In genomic region chr2:109388733-109389132, GRCm38 (mm10) we compare ENCODE assay signal across 25 mouse cellular contexts.
DNase-seq lines count a peak whose midpoint lies in the region; ATAC-seq and TF ChIP-seq lines count a peak whose summit lies in the region.
"Had no signal": no experiment of that assay in that cellular context is flagged by ENCODE, and none has a peak within 500 bp of the region (broad histone marks: within the 10 kb centered on the region; RNA-seq: fewer than 3 reads in every experiment).

No protein-coding gene starts in this region.

- no peak overlapping the region for H3K4me3 ChIP-seq in CH12.LX (replicated peaks in 1 of 3; ENCODE audit: low read depth in 2 of 3, low read length in 2 of 3, poor library complexity in 1 of 3)
- H3K4me3 ChIP-seq in hindbrain, postnatal 0 days (ENCODE audit: low read length), result no peak overlapping the region
- no peak overlapping the region for H3K4me3 ChIP-seq in thymus, adult 2 months (ENCODE audit: control insufficient read depth, insufficient read depth, low read length)
- H3K4me3 ChIP-seq: embryonic facial prominence, embryonic 13.5 days; embryonic facial prominence, embryonic 15.5 days; erythroblast, embryonic 14.5 days; forebrain, embryonic 10.5 days; forebrain, embryonic 12.5 days had no signal

- TF ChIP-seq CTCF in CH12.LX (conservative IDR thresholded peaks at IDR 0.05 in 1 of 2, IDR thresholded peaks at IDR 0.05 in 1 of 2; ENCODE audit: low read depth in 2 of 2, low read length in 2 of 2), result no peak
- TF ChIP-seq CTCF in hindbrain, postnatal 0 days (IDR thresholded peaks at IDR 0.05; ENCODE audit: low read depth), result no peak
- TF ChIP-seq CTCF in thymus, adult 2 months (IDR thresholded peaks at IDR 0.05; ENCODE audit: borderline replicate concordance, control insufficient read depth, extremely low read depth, insufficient read depth, low read length, poor library complexity), result no peak

- no peak overlapping the region for H3K4me2 ChIP-seq in CH12.LX (ENCODE audit: insufficient read depth, low read depth, poor library complexity, severe bottlenecking)
- no peak overlapping the region for H3K4me2 ChIP-seq in hindbrain, postnatal 0 days (ENCODE audit: low read depth, low read length)
- H3K4me2 ChIP-seq: embryonic facial prominence, embryonic 13.5 days; embryonic facial prominence, embryonic 15.5 days; forebrain, embryonic 12.5 days had no signal

- no peaks in the 10 kb centered on the region for H3K36me3 ChIP-seq in CH12.LX (replicated peaks in 1 of 2; ENCODE audit: control insufficient read depth in 1 of 2, insufficient read depth in 1 of 2, low read length in 1 of 2)
- no peaks in the 10 kb centered on the region for H3K36me3 ChIP-seq in hindbrain, postnatal 0 days (ENCODE audit: insufficient read depth, low read length)
- H3K36me3 ChIP-seq in thymus, adult 2 months (ENCODE audit: control insufficient read depth, insufficient read depth, low read length), result no peaks in the 10 kb centered on the region
- H3K36me3 ChIP-seq: embryonic facial prominence, embryonic 13.5 days; embryonic facial prominence, embryonic 15.5 days; forebrain, embryonic 10.5 days; forebrain, embryonic 12.5 days; G1E had no signal

- dilution Hi-C loops in CH12.LX (cut with MboI; ENCODE audit: extremely low pct_ligation_motif_present, extremely low pct_unique_long_range_greater_than_20kb, low sequenced_read_pairs), result no loop called here

- H3K9me3 ChIP-seq in CH12.LX (replicated peaks; ENCODE audit: low read length), result no peaks in the 10 kb centered on the region
- H3K9me3 ChIP-seq in hindbrain, postnatal 0 days (ENCODE audit: low read length), result no peaks in the 10 kb centered on the region
- H3K9me3 ChIP-seq: embryonic facial prominence, embryonic 13.5 days; embryonic facial prominence, embryonic 15.5 days; forebrain, embryonic 10.5 days; forebrain, embryonic 12.5 days; G1E had no signal

- peak; percentile 87 to 90 for ATAC-seq in hematopoietic stem cell, adult 5-6 weeks (replicated peaks in 1 of 2; ENCODE audit: insufficient read depth in 1 of 2, low FRiP score in 2 of 2, low TSS enrichment in 1 of 2, low read depth in 1 of 2, poor library complexity in 2 of 2, severe bottlenecking in 2 of 2)
- ATAC-seq in megakaryocyte-erythroid progenitor cell, adult 5-6 weeks (replicated peaks; ENCODE audit: low FRiP score, low TSS enrichment, poor library complexity, severe bottlenecking), result peak; percentile 80
- ATAC-seq in hindbrain, postnatal 0 days, result no peak
- ATAC-seq: activated CD4-positive, CD25-positive, alpha-beta regulatory T cell, adult 4 months; Patski had no signal

- H3K79me2 ChIP-seq in CH12.LX (replicated peaks; ENCODE audit: control insufficient read depth, extremely low read depth, insufficient read depth, poor library complexity, severe bottlenecking), result no peaks in the 10 kb centered on the region

- no peak for TF ChIP-seq EP300 in CH12.LX (IDR thresholded peaks at IDR 0.05; ENCODE audit: low read length)

- no peak for TF ChIP-seq RAD21 in CH12.LX (IDR thresholded peaks at IDR 0.05; ENCODE audit: low read depth, low read length)

- TF ChIP-seq POLR2A in CH12.LX (IDR thresholded peaks at IDR 0.05; ENCODE audit: low read depth, low read length), result no peak
- TF ChIP-seq POLR2A in thymus, adult 2 months (IDR thresholded peaks at IDR 0.05; ENCODE audit: control insufficient read depth, extremely low read depth, insufficient read depth, low read length, poor library complexity), result no peak

- no peak overlapping the region for H3K27ac ChIP-seq in CH12.LX (ENCODE audit: insufficient read depth, low read depth)
- H3K27ac ChIP-seq in hindbrain, postnatal 0 days, result no peak overlapping the region
- H3K27ac ChIP-seq in thymus, adult 2 months (ENCODE audit: control insufficient read depth, insufficient read depth, low read length), result no peak overlapping the region
- H3K27ac ChIP-seq: embryonic facial prominence, embryonic 13.5 days; embryonic facial prominence, embryonic 15.5 days; forebrain, embryonic 10.5 days; forebrain, embryonic 12.5 days had no signal

- no peak overlapping the region for H3K9ac ChIP-seq in CH12.LX (ENCODE audit: insufficient read depth, low read depth)
- no peak overlapping the region for H3K9ac ChIP-seq in hindbrain, postnatal 0 days (replicated peaks; ENCODE audit: low read length)
- H3K9ac ChIP-seq: embryonic facial prominence, embryonic 13.5 days; embryonic facial prominence, embryonic 15.5 days; forebrain, embryonic 12.5 days had no signal

- no peaks in the 10 kb centered on the region for H3K27me3 ChIP-seq in CH12.LX (replicated peaks)
- H3K27me3 ChIP-seq in hindbrain, postnatal 0 days (ENCODE audit: insufficient read depth, low read length), result no peaks in the 10 kb centered on the region
- H3K27me3 ChIP-seq in thymus, adult 2 months (ENCODE audit: control insufficient read depth, insufficient read depth, low read length), result no peaks in the 10 kb centered on the region
- H3K27me3 ChIP-seq: embryonic facial prominence, embryonic 13.5 days; embryonic facial prominence, embryonic 15.5 days; forebrain, embryonic 12.5 days; Patski had no signal

- in situ Hi-C loops in CH12.LX (cut with MboI; ENCODE audit: low pct_ligation_motif_present, low pct_unique_long_range_greater_than_20kb, low sequenced_read_pairs), result no loop called here

- peaks cover 0 to 17% of the 10 kb centered on the region in 2 experiments; a peak in 2 of 4 replicates for H3K4me1 ChIP-seq in CH12.LX (ENCODE audit: control insufficient read depth in 1 of 2, insufficient read depth in 2 of 2)
- H3K4me1 ChIP-seq in hindbrain, postnatal 0 days (ENCODE audit: insufficient read depth, low read length), result no peaks in the 10 kb centered on the region
- H3K4me1 ChIP-seq in thymus, adult 2 months (replicated peaks; ENCODE audit: control insufficient read depth, insufficient read depth, low read length), result no peaks in the 10 kb centered on the region
- H3K4me1 ChIP-seq: embryonic facial prominence, embryonic 13.5 days; embryonic facial prominence, embryonic 15.5 days had no signal

- WGBS in hindbrain, postnatal 0 days, result 79% methylated on average over 5 of the region's 5 CpGs
- 35% methylated on average over 5 of the region's 5 CpGs for WGBS in thymus, adult 2 months

- DNase-seq in CH12.LX (ENCODE audit: extremely low read depth), result peak; percentile 24
- peak; percentile 84 for DNase-seq in MEL-GATA-1-ER (ENCODE audit: extremely low read depth, low read depth)
- DNase-seq in hindbrain, postnatal 0 days (ENCODE audit: low spot score), result no peak
- no peak for DNase-seq in thymus, adult 2 months
- no peak for DNase-seq in gastrocnemius, postnatal 25 days
- no peak for DNase-seq in frontal cortex, adult 2 months (ENCODE audit: extremely low spot score in 1 of 2, low spot score in 1 of 2)
- DNase-seq: adrenal gland, adult 8-10 months; adrenal gland, postnatal 14 days; adrenal gland, postnatal 36 days; cerebellum, adult 11-12 months; cerebellum, adult 2 months; cerebellum, adult 9-10 months; cerebellum, postnatal 10 days; cerebellum, postnatal 25 days; embryo, embryonic 11 days had no signal

TF ChIP-seq in CH12.LX, 34 proteins besides CTCF, POLR2A, EP300 and RAD21:
- TF ChIP-seq ZC3H11A (IDR thresholded peaks at IDR 0.05; ENCODE audit: low read depth, low read length), result no peak
- no peak for TF ChIP-seq MAZ (IDR thresholded peaks at IDR 0.05; ENCODE audit: low read depth, low read length)
- no peak for TF ChIP-seq NELFE (IDR thresholded peaks at IDR 0.05; ENCODE audit: low read depth, low read length)
- no peak for TF ChIP-seq JUN (IDR thresholded peaks at IDR 0.05; ENCODE audit: insufficient read depth, low read depth, low read length)

Comparison
In these comparisons a context has a peak if more than half of its experiments do, and no peak if none do; other contexts are left out.
1. DNase-seq: peak in CH12.LX (single experiment) and MEL-GATA-1-ER (single experiment); none in hindbrain, postnatal 0 days (single experiment), thymus, adult 2 months (single experiment), gastrocnemius, postnatal 25 days (single experiment) and frontal cortex, adult 2 months (0 of 2).